Mouse (Mus musculus) small intestine, adult 2 months (tissue): ENCODE results near the gene Mbd6.
"Not testable (repeated sequence)": the region's sequence is repeated elsewhere in the genome, so short reads cannot be mapped to it uniquely, and the experiment has no call there.

ENCODE experiments used
- CTCF ChIP-seq: fragments of 200-500 bp; IDR thresholded peaks from 2 replicates; pipeline ENCODE4 v1.5.1; 2012; ENCODE audit warnings: low read depth, mild to moderate bottlenecking, control low read depth, inconsistent platforms, low read length, moderate library complexity, mixed read lengths; ENCODE audit not compliant: insufficient replicate concordance, insufficient read length; ENCODE audit errors: extremely low read depth
- POLR2A ChIP-seq: fragments of 200-500 bp; IDR thresholded peaks from 2 replicates; pipeline ENCODE4 v1.6.1; 2012; ENCODE audit warnings: low read depth, mild to moderate bottlenecking, control low read depth, inconsistent platforms, low read length, moderate library complexity

DNA sequence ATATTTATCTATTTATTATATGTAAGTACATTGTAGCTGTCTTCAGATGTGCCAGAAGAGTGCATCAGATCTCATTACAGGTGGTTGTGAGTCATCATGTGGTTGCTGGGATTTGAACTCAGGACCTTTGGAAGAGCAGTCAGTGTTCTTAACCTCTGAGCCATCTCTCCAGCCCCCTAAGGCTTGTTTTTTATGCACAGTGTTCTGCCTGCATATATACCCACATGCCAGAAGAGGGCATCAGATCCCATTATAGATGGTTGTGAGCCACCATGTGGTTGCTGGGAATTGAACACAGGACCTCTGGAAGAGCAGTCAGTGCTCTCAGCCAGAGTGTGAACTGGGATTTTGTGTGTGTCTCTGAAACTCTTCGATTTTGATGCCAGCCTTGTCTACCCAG lies 26.1 kb upstream of the Mbd6 start:
- TF ChIP-seq CTCF, POLR2A: not testable (repeated sequence)
